Mouse (Mus musculus) C2C12 (cell line): ENCODE measurements around the gene Zfp688. TPM values are rescaled to one million over a fixed set of nuclear protein-coding genes. Genes with fewer than 3 reads are reported as not detected.
"Not testable (repeated sequence)": the region's sequence is repeated elsewhere in the genome, so short reads cannot be mapped to it uniquely, and the experiment has no call there.

ENCODE experiments used
- H3K27me3 ChIP-seq: one replicate; pipeline ENCODE4 v1.6.1; 2011; ENCODE audit not compliant: control insufficient read depth, insufficient read depth, insufficient read length
- H3K36me3 ChIP-seq: one replicate; pipeline ENCODE4 v1.6.1; 2011; ENCODE audit not compliant: control insufficient read depth, insufficient read depth
- H3K4me3 ChIP-seq: one replicate; pipeline ENCODE4 v1.5.1; 2011; ENCODE audit warnings: mild to moderate bottlenecking, control low read depth; ENCODE audit not compliant: poor library complexity, insufficient read depth, severe bottlenecking
- H3K79me2 ChIP-seq: one replicate; pipeline ENCODE4 v1.6.1; 2011; ENCODE audit not compliant: control insufficient read depth, insufficient read depth
- H3K79me3 ChIP-seq: one replicate; pipeline ENCODE4 v1.6.1; 2011; ENCODE audit warnings: low read depth, control low read depth
- H3ac ChIP-seq: one replicate; pipeline ENCODE3; 2011; ENCODE audit warnings: low read depth; ENCODE audit not compliant: control insufficient read depth, insufficient read length
- CEBPB ChIP-seq: IDR thresholded peaks from one replicate; pipeline ENCODE4 v1.6.1; 2011; ENCODE audit warnings: low read depth, mild to moderate bottlenecking, control low read depth, moderate library complexity
- CTCF ChIP-seq: IDR thresholded peaks from one replicate; pipeline ENCODE4 v1.5.1; 2011; ENCODE audit not compliant: control insufficient read depth, insufficient read depth, insufficient read length
- FOSL1 ChIP-seq: IDR thresholded peaks from one replicate; pipeline ENCODE4 v1.8.0; 2011; ENCODE audit warnings: mild to moderate bottlenecking, low read length; ENCODE audit not compliant: poor library complexity, insufficient read depth, severe bottlenecking
- MAX ChIP-seq: IDR thresholded peaks from one replicate; pipeline ENCODE4 v1.6.1; 2011; ENCODE audit warnings: mild to moderate bottlenecking, control low read depth
- MYOD1 ChIP-seq: IDR thresholded peaks from one replicate; pipeline ENCODE4 v1.6.1; 2011; ENCODE audit warnings: low read depth; ENCODE audit not compliant: control insufficient read depth, insufficient read length
- MYOG ChIP-seq: IDR thresholded peaks from one replicate; pipeline ENCODE4 v1.6.1; 2011; ENCODE audit not compliant: control insufficient read depth, insufficient read length; ENCODE audit errors: extremely low read depth
- USF1 ChIP-seq: IDR thresholded peaks from one replicate; pipeline ENCODE4 v1.6.1; 2011; ENCODE audit warnings: low read depth, mild to moderate bottlenecking, control low read depth, moderate library complexity
- polyA plus RNA-seq: library from polyadenylated mRNA; unstranded; fragments of >200 nt; fragmentation: generic; extraction: Trizol; gene quantifications from one replicate; pipeline ENCODE4 v1.2.1, GENCODE M21; 2012; ENCODE audit warnings: missing spikeins

Zfp688 gene
- polyA plus RNA-seq, 1 experiment: 8.2 TPM

GRCm38 (mm10) chr7:127465191-127465590, 43.3 kb upstream of the Zfp688 start:
- H3K36me3 ChIP-seq: peaks cover 46% of the 10 kb centered on the region
- H3K79me2 ChIP-seq: peaks cover 19% of the 10 kb centered on the region
- TF ChIP-seq FOSL1 (no peak), CTCF (no peak), USF1 (no peak), CEBPB (no peak), MYOG (no peak), MYOD1 (no peak)
- H3K4me3 ChIP-seq: no peak overlapping the region
- H3K79me3 ChIP-seq: peaks cover 10% of the 10 kb centered on the region
- no peaks in the 10 kb centered on the region for H3K27me3 ChIP-seq
- H3ac ChIP-seq: no peak overlapping the region

- H3K36me3 ChIP-seq: peaks cover 57% of the 10 kb centered on the region
- H3K79me2 ChIP-seq: peaks cover 39% of the 10 kb centered on the region
- not testable (repeated sequence) for H3K27me3 ChIP-seq, H3K4me3 ChIP-seq, H3ac ChIP-seq
- peaks cover 22% of the 10 kb centered on the region for H3K79me3 ChIP-seq
Observed at GRCm38 (mm10) chr7:127459311-127459710, 37.4 kb upstream of the Zfp688 start, which contains the start of gene Prr14. Prr14 (plus strand) TSS chr7:127459611.

- H3K79me3 ChIP-seq: peaks cover 26% of the 10 kb centered on the region
- H3ac ChIP-seq: not testable (repeated sequence)
- peaks cover 61% of the 10 kb centered on the region for H3K36me3 ChIP-seq
Observed at GRCm38 (mm10) chr7:127458371-127459122, 36.7 kb upstream of the Zfp688 start.

GRCm38 (mm10) chr7:127454905-127455304, 33.0 kb upstream of the Zfp688 start:
- Histone ChIP-seq H3K36me3 (peaks cover 73% of the 10 kb centered on the region), H3ac (no peak overlapping the region), H3K79me2 (peaks cover 81% of the 10 kb centered on the region), H3K79me3 (peaks cover 63% of the 10 kb centered on the region), H3K4me3 (no peak overlapping the region), H3K27me3 (no peaks in the 10 kb centered on the region)
- no peak for TF ChIP-seq FOSL1
- TF ChIP-seq MAX: no peak
- TF ChIP-seq CTCF: no peak
- TF ChIP-seq USF1: no peak
- no peak for TF ChIP-seq MYOG
- no peak for TF ChIP-seq CEBPB
- no peak for TF ChIP-seq MYOD1

More at GRCm38 (mm10) chr7:127458371-127459122, 36.7 kb upstream of the Zfp688 start:
- H3K27me3 ChIP-seq, H3K4me3 ChIP-seq: not testable (repeated sequence)
- H3K79me2 ChIP-seq: peaks cover 45% of the 10 kb centered on the region

- Histone ChIP-seq H3K36me3 (peaks cover 63% of the 10 kb centered on the region), H3ac (no peak overlapping the region), H3K4me3 (no peak overlapping the region), H3K79me3 (peaks cover 69% of the 10 kb centered on the region), H3K79me2 (peaks cover 96% of the 10 kb centered on the region), H3K27me3 (no peaks in the 10 kb centered on the region)
- TF ChIP-seq MYOG (no peak), FOSL1 (no peak), MYOD1 (no peak), CTCF (no peak), USF1 (no peak), MAX (no peak), CEBPB (no peak)
Observed at GRCm38 (mm10) chr7:127453056-127453455, 31.2 kb upstream of the Zfp688 start.

- Histone ChIP-seq H3K4me3 (peak overlapping the region; percentile 89), H3ac (no peak overlapping the region), H3K79me2 (peaks cover 75% of the 10 kb centered on the region), H3K79me3 (peaks cover 54% of the 10 kb centered on the region), H3K36me3 (peaks cover 36% of the 10 kb centered on the region), H3K27me3 (no peaks in the 10 kb centered on the region)
- no peak for TF ChIP-seq MYOD1
- no peak for TF ChIP-seq FOSL1
- TF ChIP-seq CTCF: no peak
- TF ChIP-seq MYOG: no peak
- no peak for TF ChIP-seq MAX
- no peak for TF ChIP-seq CEBPB
- no peak for TF ChIP-seq USF1
Observed at GRCm38 (mm10) chr7:127449966-127450365, 28.1 kb upstream of the Zfp688 start.
